Mouse (Mus musculus): ENCODE results near the gene Catspere2. TPM values are rescaled to one million over a fixed set of nuclear protein-coding genes. Genes with fewer than 3 reads are reported as not detected.

Catspere2 gene
- total RNA-seq (2023): under 1 TPM in 1 of 2 experiments, not detected in 1; 0.11 TPM

GRCm38 (mm10) chr1:177983024-177983450, at the start of gene Catspere2:
Catspere2 (plus strand) TSS chr1:177983423.

GRCm38 (mm10) chr1:178187216-178187791, 204.1 kb downstream of the Catspere2 start, which contains the start of gene Desi2:
Desi2 (plus strand) TSS chr1:178187417.

Other genes starting within 250 kb of the Catspere2 start
- gene Adss, start 186.9 kb upstream of the Catspere2 start, total RNA-seq (2023): 10 to 100 TPM; 50.5 to 72.6 TPM
- gene Desi2, start 204.0 kb downstream of the Catspere2 start, total RNA-seq (2023): 1 to 10 TPM; 6.8 to 8.3 TPM

Measured in neutrophil, adult 59 days (primary cell).